8 mouse cellular contexts compared by ENCODE assay signal in the genomic region with DNA sequence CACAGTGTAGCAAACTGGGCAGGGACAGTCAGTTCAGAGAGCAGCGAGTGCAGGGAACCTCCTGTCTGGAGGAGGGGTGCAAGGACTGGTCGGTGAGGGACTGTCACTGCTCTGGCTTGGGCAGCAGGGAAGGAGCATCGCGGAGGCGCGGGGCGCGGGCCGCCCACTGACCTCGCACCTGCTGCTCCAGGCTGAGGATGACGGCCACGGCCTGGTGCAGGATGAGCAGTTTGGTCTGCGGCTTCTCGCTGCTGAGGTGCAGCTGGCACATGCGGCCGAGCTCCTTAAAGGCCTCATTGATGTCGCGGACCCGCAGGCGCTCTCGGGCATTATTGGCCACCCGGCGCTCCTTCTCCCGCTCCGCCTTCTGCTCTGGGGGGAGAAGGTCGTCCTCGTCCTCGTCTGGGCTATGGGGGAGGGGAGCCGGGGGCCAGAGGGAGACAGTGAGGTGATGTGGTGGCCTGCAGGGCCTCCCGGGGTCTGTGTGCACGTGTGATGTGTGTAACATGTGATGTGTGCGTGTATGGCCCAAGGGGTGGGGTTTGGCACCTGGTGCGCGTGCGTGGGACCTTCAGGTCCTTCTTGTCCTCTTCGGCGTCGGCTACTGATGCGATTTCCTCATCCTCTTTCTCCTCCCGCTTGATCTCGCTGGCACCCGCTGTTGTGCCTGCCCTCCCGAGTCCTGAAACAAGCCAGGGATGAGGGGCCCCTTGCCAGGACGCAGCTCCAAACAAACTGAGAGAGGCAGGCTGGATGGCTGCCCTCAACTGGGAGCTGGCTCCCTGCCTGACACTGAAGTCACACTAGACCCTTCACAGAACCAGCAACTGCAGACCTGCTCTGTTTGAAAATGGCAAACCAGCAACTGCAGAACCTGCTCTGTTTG. TPM values are rescaled to one million over a fixed set of nuclear protein-coding genes. Genes with fewer than 3 reads are reported as not detected.
DNase-seq lines count a peak whose midpoint lies in the region; TF ChIP-seq lines count a peak whose summit lies in the region.
"Had no signal": no experiment of that assay in that cellular context is flagged by ENCODE, and none has a peak within 500 bp of the region (broad histone marks: within the 10 kb centered on the region; RNA-seq: fewer than 3 reads in every experiment).

No protein-coding gene starts in this region.

- TF ChIP-seq CTCF in cortical plate, adult 2 months (IDR thresholded peaks at IDR 0.05; ENCODE audit: extremely low read depth, insufficient read depth, low read length) = no peak

- peak overlapping the region; percentile 53 for H3K27ac ChIP-seq in cortical plate, adult 2 months (ENCODE audit: insufficient read depth, low read length)

- H3K4me1 ChIP-seq in cortical plate, adult 2 months (ENCODE audit: control insufficient read depth, insufficient read depth, low read length) = no peaks in the 10 kb centered on the region

- H3K4me3 ChIP-seq in cortical plate, adult 2 months (ENCODE audit: insufficient read depth, low read length) = no peak overlapping the region

- TF ChIP-seq POLR2A in cortical plate, adult 2 months (IDR thresholded peaks at IDR 0.05; ENCODE audit: extremely low read depth, insufficient read depth, low read length) = no peak

- intact Hi-C loops in heart, postnatal 36 days (cut with DNase I) = no loop called here
- intact Hi-C loops in left cerebral cortex, postnatal 4 days (cut with DNase I) = no loop called here

- peak; percentile 61 for DNase-seq in urinary bladder, postnatal 14 days (ENCODE audit: low spot score)
- no peak for DNase-seq in urinary bladder, postnatal 10 days (ENCODE audit: low spot score)
- peak; percentile 67 to 72 for DNase-seq in heart, postnatal 36 days
- DNase-seq in left cerebral cortex, postnatal 4 days = peak; percentile 96
- DNase-seq in spleen, postnatal 14 days (ENCODE audit: low spot score in 2 of 2) = no peak
- DNase-seq in natural killer cell, adult 2 months (ENCODE audit: low spot score in 2 of 2) = no peak

RNA-seq across cellular contexts. Expression of gene Uqcr11, which starts 6.3 kb away (rescaled TPM):
- polyA plus RNA-seq in cortical plate, adult 2 months (2012; rRNA removed) = 1,456 and 1,595 TPM in 2 replicates
- total RNA-seq in heart, postnatal 36 days (2021) = 1,000 to 10,000 TPM; 1,920 to 2,020 TPM
- total RNA-seq in left cerebral cortex, postnatal 4 days (2021) = 100 to 1,000 TPM; 282 to 286 TPM

RNA-seq across cellular contexts. Expression of gene Mbd3, which starts 13.5 kb away (rescaled TPM):
- polyA plus RNA-seq in cortical plate, adult 2 months (2012; rRNA removed) = 186 and 210 TPM in 2 replicates
- total RNA-seq in heart, postnatal 36 days (2021) = 10 to 100 TPM; 82.1 to 82.2 TPM
- 100 to 1,000 TPM; 138 to 147 TPM for total RNA-seq in left cerebral cortex, postnatal 4 days (2021)

RNA-seq across cellular contexts. Expression of gene Tcf3, which starts 20.5 kb away (rescaled TPM):
- 25.5 and 26.0 TPM in 2 replicates for polyA plus RNA-seq in cortical plate, adult 2 months (2012; rRNA removed)
- 10 to 100 TPM; 17.9 to 20.9 TPM for total RNA-seq in heart, postnatal 36 days (2021)
- 10 to 100 TPM; 51.9 to 53.7 TPM for total RNA-seq in left cerebral cortex, postnatal 4 days (2021)

RNA-seq across cellular contexts. Expression of gene Mex3d, which starts 25.4 kb away (rescaled TPM):
- polyA plus RNA-seq in cortical plate, adult 2 months (2012; rRNA removed) = 13.8 and 14.3 TPM in 2 replicates
- 1 to 10 TPM; 8.1 to 8.6 TPM for total RNA-seq in heart, postnatal 36 days (2021)
- 10 to 100 TPM; 75.5 to 80.1 TPM for total RNA-seq in left cerebral cortex, postnatal 4 days (2021)

RNA-seq across cellular contexts. Expression of gene Plk5, which starts 56.6 kb away (rescaled TPM):
- polyA plus RNA-seq in cortical plate, adult 2 months (2012; rRNA removed) = 36.3 and 40.3 TPM in 2 replicates
- under 1 TPM; 0.49 to 0.64 TPM for total RNA-seq in heart, postnatal 36 days (2021)
- total RNA-seq in left cerebral cortex, postnatal 4 days (2021) = 1 to 10 TPM; 4.2 to 6.1 TPM
- polyA plus RNA-seq: heart, embryonic 14.5 days had no signal

Comparison
In these comparisons a context has a peak if more than half of its experiments do, and no peak if none do; other contexts are left out.
1. DNase-seq: peak in urinary bladder, postnatal 14 days (single experiment), heart, postnatal 36 days (2 of 2) and left cerebral cortex, postnatal 4 days (single experiment); none in urinary bladder, postnatal 10 days (single experiment), spleen, postnatal 14 days (0 of 2) and natural killer cell, adult 2 months (0 of 2).
2. RNA of gene Uqcr11, which starts 6.3 kb away (total RNA-seq): 1,920 to 2,020 TPM in heart, postnatal 36 days; 282 to 286 TPM in left cerebral cortex, postnatal 4 days; every median in the first group is over 4 times any median in the second.